Mouse (Mus musculus): ENCODE measurements at regions not wholly inside any gene's neighbourhood (a gene's known extent, or its start where the extent isn't known, plus 50 kb on each side); places are given as distances from the start of the nearest gene placed in this dataset.

DNA sequence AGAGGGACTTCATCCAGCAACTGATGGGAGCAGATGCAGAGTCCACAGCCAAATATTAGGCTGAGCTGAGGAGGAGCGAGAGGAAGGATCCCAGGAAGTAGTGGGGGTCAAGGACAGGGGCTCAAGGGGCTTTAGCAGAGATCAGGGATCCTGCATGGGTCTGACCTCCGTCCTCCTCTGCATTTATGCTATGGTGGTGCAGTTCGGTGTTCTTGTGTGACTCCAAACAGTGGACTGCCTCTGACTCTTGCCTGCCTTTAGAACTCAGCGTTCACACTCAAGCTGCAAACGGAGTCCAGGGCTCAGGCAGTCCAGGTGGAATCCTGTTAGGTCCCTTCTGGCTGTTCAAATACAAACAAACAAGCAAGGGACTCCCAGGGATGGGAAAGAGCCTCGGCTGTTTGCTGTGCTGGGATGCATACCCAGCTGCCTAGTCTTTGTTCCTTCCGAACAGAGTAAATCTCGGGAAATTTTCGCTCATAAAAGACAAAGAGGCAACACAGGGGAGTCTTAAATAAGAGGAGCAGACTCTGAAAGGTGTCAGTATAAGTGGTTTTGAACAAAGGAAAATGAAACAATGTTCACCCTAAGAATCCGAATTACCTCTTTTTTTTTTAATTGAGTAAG lies 1042.9 kb downstream of the Robo2 start:
- TF ChIP-seq CTCF (IDR thresholded peaks at IDR 0.05; ENCODE audit: control insufficient read depth, insufficient read depth, low read length) (no peak), POLR2A (IDR thresholded peaks at IDR 0.05; ENCODE audit: borderline replicate concordance, control insufficient read depth, low read depth, low read length) (no peak)
- WGBS, result 78% methylated on average over 10 of the region's 10 CpGs
- H3K4me3 ChIP-seq (replicated peaks; ENCODE audit: control insufficient read depth, low read depth, low read length), result no peak overlapping the region
- H3K4me1 ChIP-seq (ENCODE audit: control insufficient read depth, insufficient read depth, low read length), result no peaks in the 10 kb centered on the region
- no peak overlapping the region for H3K27ac ChIP-seq (ENCODE audit: control insufficient read depth, insufficient read depth, low read depth, low read length, poor library complexity)

DNA sequence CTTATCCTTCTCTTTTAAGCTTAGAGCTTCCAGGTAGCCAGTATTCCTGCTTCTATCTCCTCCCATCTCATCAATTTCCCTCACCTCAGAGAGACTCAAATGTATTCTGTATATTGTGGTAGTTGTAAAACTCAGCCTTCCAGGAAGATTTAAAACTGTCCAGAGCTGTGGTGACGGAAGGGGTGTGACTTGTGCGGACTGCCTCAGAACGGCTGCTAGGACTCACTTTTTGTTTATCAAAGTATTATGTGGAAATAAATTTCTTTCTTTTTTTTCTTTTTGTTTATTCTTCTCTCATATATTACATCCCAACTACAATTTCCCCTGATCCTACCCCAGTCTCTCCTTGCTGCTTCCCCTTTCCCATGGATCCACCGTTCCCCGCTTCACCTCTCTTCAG lies 1043.7 kb downstream of the Robo2 start:
- WGBS, result 93% methylated on average over 5 of the region's 5 CpGs
- Histone ChIP-seq H3K4me1 (ENCODE audit: control insufficient read depth, insufficient read depth, low read length) (no peaks in the 10 kb centered on the region), H3K4me3 (replicated peaks; ENCODE audit: control insufficient read depth, low read depth, low read length) (no peak overlapping the region), H3K27ac (ENCODE audit: control insufficient read depth, insufficient read depth, low read depth, low read length, poor library complexity) (no peak overlapping the region)
- no peak for TF ChIP-seq POLR2A (IDR thresholded peaks at IDR 0.05; ENCODE audit: borderline replicate concordance, control insufficient read depth, low read depth, low read length)
- no peak for TF ChIP-seq CTCF (IDR thresholded peaks at IDR 0.05; ENCODE audit: control insufficient read depth, insufficient read depth, low read length)

DNA sequence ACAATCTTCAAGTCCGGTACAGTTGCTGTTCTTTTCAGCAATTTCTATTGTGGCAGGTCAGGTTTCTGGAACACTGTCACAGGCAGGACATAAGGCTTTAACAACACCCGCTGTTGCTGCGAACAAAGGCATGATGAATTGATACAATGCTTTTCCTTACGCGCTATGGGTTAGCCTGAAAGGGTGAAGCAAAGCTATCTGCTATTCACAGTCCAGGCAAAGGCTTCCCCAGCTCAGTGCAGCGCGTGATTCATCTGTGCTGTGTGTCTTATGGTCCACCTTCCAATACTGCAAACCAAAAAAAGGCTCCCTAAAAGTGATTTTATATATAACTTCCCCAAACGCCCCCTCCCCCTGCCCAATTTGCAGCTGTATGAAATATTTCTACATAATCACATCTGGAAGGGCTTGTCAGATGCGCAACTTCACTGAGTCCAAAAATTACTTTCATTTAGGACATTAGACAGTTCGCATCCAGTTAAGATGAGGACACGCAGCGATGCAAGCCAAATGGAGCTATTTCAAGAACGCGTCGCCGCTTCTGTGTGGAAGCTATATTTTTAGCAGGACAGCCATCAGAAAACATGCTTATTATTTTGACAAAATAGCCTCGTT lies 1044.3 kb downstream of the Robo2 start:
- Histone ChIP-seq H3K4me3 (replicated peaks; ENCODE audit: control insufficient read depth, low read depth, low read length) (no peak overlapping the region), H3K4me1 (ENCODE audit: control insufficient read depth, insufficient read depth, low read length) (no peaks in the 10 kb centered on the region), H3K27ac (ENCODE audit: control insufficient read depth, insufficient read depth, low read depth, low read length, poor library complexity) (no peak overlapping the region)
- no peak for TF ChIP-seq POLR2A (IDR thresholded peaks at IDR 0.05; ENCODE audit: borderline replicate concordance, control insufficient read depth, low read depth, low read length)
- TF ChIP-seq CTCF (IDR thresholded peaks at IDR 0.05; ENCODE audit: control insufficient read depth, insufficient read depth, low read length), result no peak
- WGBS, result 82% methylated on average over 17 of the region's 17 CpGs

DNA sequence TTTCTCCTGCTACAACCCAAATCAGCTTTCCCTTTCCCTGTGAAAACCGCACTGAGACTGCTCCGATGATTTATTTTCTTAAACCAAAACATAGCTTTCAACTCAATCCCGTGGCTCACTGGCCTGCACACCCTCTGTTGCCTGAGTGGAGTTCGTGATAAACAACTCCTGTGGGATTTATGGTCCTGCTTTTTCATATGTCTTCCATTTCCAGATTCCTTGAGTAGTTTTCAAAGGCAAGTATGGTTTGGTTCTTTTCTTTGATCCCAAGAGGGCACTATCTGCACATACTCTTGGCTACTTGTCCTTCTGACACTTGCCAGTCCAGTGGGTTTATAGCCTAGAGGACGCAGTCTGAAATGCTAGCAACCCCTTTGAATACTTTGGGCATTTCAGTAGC lies 1042.6 kb downstream of the Robo1 start:
- Histone ChIP-seq H3K4me1 (ENCODE audit: control insufficient read depth, insufficient read depth, low read length) (no peaks in the 10 kb centered on the region), H3K27ac (ENCODE audit: control insufficient read depth, insufficient read depth, low read depth, low read length, poor library complexity) (no peak overlapping the region), H3K4me3 (replicated peaks; ENCODE audit: control insufficient read depth, low read depth, low read length) (no peak overlapping the region)
- TF ChIP-seq POLR2A (IDR thresholded peaks at IDR 0.05; ENCODE audit: borderline replicate concordance, control insufficient read depth, low read depth, low read length) (no peak), CTCF (IDR thresholded peaks at IDR 0.05; ENCODE audit: control insufficient read depth, insufficient read depth, low read length) (no peak)
- WGBS, result 33% methylated on average over 5 of the region's 5 CpGs

DNA sequence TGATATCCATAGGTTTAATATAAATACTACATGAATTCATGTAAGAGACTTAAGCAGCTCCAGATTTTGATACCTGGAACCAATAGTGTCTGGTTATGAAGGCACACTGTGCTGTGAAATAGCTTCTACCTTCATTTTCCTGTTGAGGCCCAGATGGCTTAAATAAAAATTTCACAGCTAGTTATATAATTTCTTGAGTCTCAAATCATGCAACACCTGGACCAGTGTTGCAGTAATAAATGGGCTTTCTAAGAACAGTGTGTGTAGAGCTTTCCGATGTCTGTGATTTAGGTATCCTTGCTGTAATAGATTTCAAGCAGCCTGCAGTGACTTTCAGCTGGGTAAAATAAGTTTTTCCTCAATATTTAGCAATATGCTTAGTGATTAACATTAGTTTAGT lies 1035.8 kb downstream of the Robo1 start:
- H3K4me3 ChIP-seq (replicated peaks; ENCODE audit: control insufficient read depth, low read depth, low read length), result no peak overlapping the region
- TF ChIP-seq POLR2A (IDR thresholded peaks at IDR 0.05; ENCODE audit: borderline replicate concordance, control insufficient read depth, low read depth, low read length) (no peak), CTCF (IDR thresholded peaks at IDR 0.05; ENCODE audit: control insufficient read depth, insufficient read depth, low read length) (no peak)
- WGBS, result 64% methylated on average over 1 of the region's 1 CpGs

DNA sequence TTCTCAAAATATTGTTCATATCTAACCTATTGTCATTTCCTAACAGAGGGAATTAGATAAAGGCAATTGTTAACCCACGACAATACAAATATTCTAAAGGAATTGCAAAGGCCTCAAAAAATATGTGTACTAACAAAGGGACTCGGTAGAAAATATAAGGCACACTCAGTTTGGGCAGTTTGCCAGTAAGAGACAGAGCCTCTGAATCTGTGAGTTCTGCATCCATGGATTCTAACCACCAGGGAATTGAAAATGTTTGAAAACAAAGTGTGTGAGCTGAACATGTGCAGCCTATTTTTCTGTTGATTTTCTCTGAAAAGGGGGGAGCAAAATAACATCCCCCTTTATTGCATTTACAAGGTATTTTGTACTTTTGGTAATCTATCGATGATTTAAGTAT lies 1035.4 kb downstream of the Robo1 start:
- TF ChIP-seq POLR2A (IDR thresholded peaks at IDR 0.05; ENCODE audit: borderline replicate concordance, control insufficient read depth, low read depth, low read length) (no peak), CTCF (IDR thresholded peaks at IDR 0.05; ENCODE audit: control insufficient read depth, insufficient read depth, low read length) (no peak)
- Histone ChIP-seq H3K27ac (ENCODE audit: control insufficient read depth, insufficient read depth, low read depth, low read length, poor library complexity) (no peak overlapping the region), H3K4me1 (ENCODE audit: control insufficient read depth, insufficient read depth, low read length) (no peaks in the 10 kb centered on the region), H3K4me3 (replicated peaks; ENCODE audit: control insufficient read depth, low read depth, low read length) (no peak overlapping the region)
- WGBS, result 76% methylated on average over 3 of the region's 3 CpGs

More for the DNA sequence above, 1035.8 kb downstream of the Robo1 start:
- H3K4me1 ChIP-seq (ENCODE audit: control insufficient read depth, insufficient read depth, low read length), result no peaks in the 10 kb centered on the region
- H3K27ac ChIP-seq (ENCODE audit: control insufficient read depth, insufficient read depth, low read depth, low read length, poor library complexity), result no peak overlapping the region

DNA sequence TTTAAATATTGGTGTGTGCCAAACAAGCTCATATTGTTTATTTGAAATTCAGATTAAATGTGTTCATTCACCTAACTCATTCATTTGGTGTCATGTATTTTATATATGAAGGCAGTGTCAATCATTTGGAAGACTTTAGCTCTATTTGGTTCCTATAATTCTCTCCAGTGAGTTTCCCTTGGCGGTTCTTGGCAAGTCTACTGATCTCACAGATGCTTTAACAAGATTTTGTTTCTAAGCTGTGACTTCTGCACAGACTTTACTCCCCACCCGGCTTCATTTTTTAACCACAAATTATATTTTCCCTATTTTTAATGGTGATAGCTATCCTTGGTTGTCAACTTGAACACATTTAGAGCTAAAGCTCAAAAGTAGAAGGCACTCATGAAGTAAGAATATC lies 1009.5 kb downstream of the Robo1 start:
- H3K4me1 ChIP-seq (ENCODE audit: control insufficient read depth, insufficient read depth, low read length), result no peaks in the 10 kb centered on the region
- H3K4me3 ChIP-seq (replicated peaks; ENCODE audit: control insufficient read depth, low read depth, low read length), result no peak overlapping the region
- 78% methylated on average over 2 of the region's 2 CpGs for WGBS
- H3K27ac ChIP-seq (ENCODE audit: control insufficient read depth, insufficient read depth, low read depth, low read length, poor library complexity), result no peak overlapping the region
- no peak for TF ChIP-seq POLR2A (IDR thresholded peaks at IDR 0.05; ENCODE audit: borderline replicate concordance, control insufficient read depth, low read depth, low read length)
- TF ChIP-seq CTCF (IDR thresholded peaks at IDR 0.05; ENCODE audit: control insufficient read depth, insufficient read depth, low read length), result no peak

DNA sequence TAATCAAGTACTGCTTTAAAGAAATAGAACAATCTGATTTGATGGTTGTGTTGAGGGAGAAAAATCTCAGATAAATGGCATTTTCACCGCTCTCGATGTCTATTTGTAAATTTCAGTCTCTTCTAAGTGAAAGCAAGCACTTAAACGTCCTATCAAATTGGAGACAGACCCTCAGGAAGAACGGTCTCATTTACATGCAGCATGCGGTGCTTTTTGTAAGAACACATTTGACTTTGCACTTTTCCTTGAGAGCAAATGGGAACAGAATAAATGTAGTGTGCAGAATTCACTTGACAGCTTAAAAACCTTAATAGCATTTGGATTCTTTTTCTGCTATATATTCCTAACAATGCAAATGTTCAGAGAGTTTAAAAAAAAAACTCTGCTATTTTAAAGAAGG lies 1002.0 kb downstream of the Robo1 start:
- TF ChIP-seq POLR2A (IDR thresholded peaks at IDR 0.05; ENCODE audit: borderline replicate concordance, control insufficient read depth, low read depth, low read length) (no peak), CTCF (IDR thresholded peaks at IDR 0.05; ENCODE audit: control insufficient read depth, insufficient read depth, low read length) (no peak)
- no peak overlapping the region for H3K27ac ChIP-seq (ENCODE audit: control insufficient read depth, insufficient read depth, low read depth, low read length, poor library complexity)
- WGBS, result 75% methylated on average over 5 of the region's 5 CpGs
- no peak overlapping the region for H3K4me3 ChIP-seq (replicated peaks; ENCODE audit: control insufficient read depth, low read depth, low read length)
- no peaks in the 10 kb centered on the region for H3K4me1 ChIP-seq (ENCODE audit: control insufficient read depth, insufficient read depth, low read length)

Data from bone marrow, adult 2 months (tissue).